Mouse (Mus musculus): Measurements from ENCODE around the gene Rpf1. TPM values are rescaled to one million over a fixed set of nuclear protein-coding genes. Genes with fewer than 3 reads are reported as not detected.
A peak's percentile ranks its signal among the peaks of the same experiment; 100 is the strongest.

Rpf1 gene
- 7.0 and 10.4 TPM in 2 replicates for polyA plus RNA-seq (2012; rRNA removed)

- DNase-seq: peak; percentile 88
- Histone ChIP-seq H3K4me3 (replicated peaks; ENCODE audit: extremely low read depth, low read depth, low read length) (peak within 1 kb of the TSS; percentile 78), H3K4me1 (ENCODE audit: control insufficient read depth, insufficient read depth, low read length) (peaks cover 2% of the 10 kb centered on the region; the same call in 1 of the 2 replicates)
- under 1% methylated on average over 70 of the region's 82 CpGs for WGBS
- TF ChIP-seq CTCF (IDR thresholded peaks at IDR 0.05; ENCODE audit: insufficient read depth, low read length) (no peak), POLR2A (IDR thresholded peaks at IDR 0.05; ENCODE audit: borderline replicate concordance, extremely low read depth, low read depth, low read length) (peak; percentile 64; the same call in 1 of the 2 replicates)
These were observed at the start of gene Rpf1 for GRCm38 (mm10) chr3:146520798-146521651. Gene Rpf1 (minus strand): TSS chr3:146521429.

- TF ChIP-seq POLR2A (IDR thresholded peaks at IDR 0.05; ENCODE audit: borderline replicate concordance, extremely low read depth, low read depth, low read length) (no peak), CTCF (IDR thresholded peaks at IDR 0.05; ENCODE audit: insufficient read depth, low read length) (no peak)
- WGBS: 72% methylated on average over 6 of the region's 6 CpGs
- no peak overlapping the region for H3K4me3 ChIP-seq (replicated peaks; ENCODE audit: extremely low read depth, low read depth, low read length)
- no peak for DNase-seq
- H3K4me1 ChIP-seq (ENCODE audit: control insufficient read depth, insufficient read depth, low read length): no peaks in the 10 kb centered on the region
These were observed 49.7 kb upstream of the Rpf1 start for GRCm38 (mm10) chr3:146570939-146571338.

GRCm38 (mm10) chr3:146570148-146570782 lies 49.0 kb upstream of the Rpf1 start, which contains the start of gene Uox:
Gene Uox (plus strand): TSS chr3:146570426.
- Histone ChIP-seq H3K4me1 (ENCODE audit: control insufficient read depth, insufficient read depth, low read length) (no peaks in the 10 kb centered on the region), H3K4me3 (replicated peaks; ENCODE audit: extremely low read depth, low read depth, low read length) (no peak within 1 kb of the TSS)
- DNase-seq: no peak
- no peak for TF ChIP-seq CTCF (IDR thresholded peaks at IDR 0.05; ENCODE audit: insufficient read depth, low read length)
- no peak for TF ChIP-seq POLR2A (IDR thresholded peaks at IDR 0.05; ENCODE audit: borderline replicate concordance, extremely low read depth, low read depth, low read length)
- WGBS: 66% methylated on average over 10 of the region's 10 CpGs

- TF ChIP-seq POLR2A (IDR thresholded peaks at IDR 0.05; ENCODE audit: borderline replicate concordance, extremely low read depth, low read depth, low read length) (no peak), CTCF (IDR thresholded peaks at IDR 0.05; ENCODE audit: insufficient read depth, low read length) (no peak)
- no peak overlapping the region for H3K4me3 ChIP-seq (replicated peaks; ENCODE audit: extremely low read depth, low read depth, low read length)
- no peaks in the 10 kb centered on the region for H3K4me1 ChIP-seq (ENCODE audit: control insufficient read depth, insufficient read depth, low read length)
- no peak for DNase-seq
- WGBS: 92% methylated on average over 3 of the region's 3 CpGs
These were observed 48.4 kb upstream of the Rpf1 start for GRCm38 (mm10) chr3:146569594-146569993.

GRCm38 (mm10) chr3:146567884-146568530 lies 46.8 kb upstream of the Rpf1 start:
- H3K4me1 ChIP-seq (ENCODE audit: control insufficient read depth, insufficient read depth, low read length): no peaks in the 10 kb centered on the region
- no peak for DNase-seq
- no peak overlapping the region for H3K4me3 ChIP-seq (replicated peaks; ENCODE audit: extremely low read depth, low read depth, low read length)
- TF ChIP-seq POLR2A (IDR thresholded peaks at IDR 0.05; ENCODE audit: borderline replicate concordance, extremely low read depth, low read depth, low read length) (no peak), CTCF (IDR thresholded peaks at IDR 0.05; ENCODE audit: insufficient read depth, low read length) (no peak)
- 48% methylated on average over 9 of the region's 9 CpGs for WGBS

- 63% methylated on average over 7 of the region's 7 CpGs for WGBS
- TF ChIP-seq POLR2A (IDR thresholded peaks at IDR 0.05; ENCODE audit: borderline replicate concordance, extremely low read depth, low read depth, low read length) (no peak), CTCF (IDR thresholded peaks at IDR 0.05; ENCODE audit: insufficient read depth, low read length) (no peak)
- no peak for DNase-seq
- no peaks in the 10 kb centered on the region for H3K4me1 ChIP-seq (ENCODE audit: control insufficient read depth, insufficient read depth, low read length)
- H3K4me3 ChIP-seq (replicated peaks; ENCODE audit: extremely low read depth, low read depth, low read length): no peak overlapping the region
These were observed 46.1 kb upstream of the Rpf1 start for GRCm38 (mm10) chr3:146567366-146567765.

GRCm38 (mm10) chr3:146565065-146565411 lies 43.8 kb upstream of the Rpf1 start:
- DNase-seq: no peak
- WGBS: 90% methylated on average over 1 of the region's 1 CpGs
- no peak overlapping the region for H3K4me3 ChIP-seq (replicated peaks; ENCODE audit: extremely low read depth, low read depth, low read length)
- TF ChIP-seq CTCF (IDR thresholded peaks at IDR 0.05; ENCODE audit: insufficient read depth, low read length) (no peak), POLR2A (IDR thresholded peaks at IDR 0.05; ENCODE audit: borderline replicate concordance, extremely low read depth, low read depth, low read length) (no peak)
- no peaks in the 10 kb centered on the region for H3K4me1 ChIP-seq (ENCODE audit: control insufficient read depth, insufficient read depth, low read length)

- DNase-seq: peak; percentile 60
- TF ChIP-seq CTCF (IDR thresholded peaks at IDR 0.05; ENCODE audit: insufficient read depth, low read length) (peak; percentile 50), POLR2A (IDR thresholded peaks at IDR 0.05; ENCODE audit: borderline replicate concordance, extremely low read depth, low read depth, low read length) (no peak)
- Histone ChIP-seq H3K4me1 (ENCODE audit: control insufficient read depth, insufficient read depth, low read length) (no peaks in the 10 kb centered on the region), H3K4me3 (replicated peaks; ENCODE audit: extremely low read depth, low read depth, low read length) (no peak overlapping the region)
- WGBS: 39% methylated on average over 14 of the region's 14 CpGs
These were observed 43.2 kb upstream of the Rpf1 start for GRCm38 (mm10) chr3:146564268-146565064.

GRCm38 (mm10) chr3:146562936-146563335 lies 41.7 kb upstream of the Rpf1 start:
- no peak for TF ChIP-seq CTCF (IDR thresholded peaks at IDR 0.05; ENCODE audit: insufficient read depth, low read length)
- no peak for TF ChIP-seq POLR2A (IDR thresholded peaks at IDR 0.05; ENCODE audit: borderline replicate concordance, extremely low read depth, low read depth, low read length)
- WGBS: 91% methylated on average over 7 of the region's 7 CpGs
- no peak for DNase-seq
- Histone ChIP-seq H3K4me3 (replicated peaks; ENCODE audit: extremely low read depth, low read depth, low read length) (no peak overlapping the region), H3K4me1 (ENCODE audit: control insufficient read depth, insufficient read depth, low read length) (no peaks in the 10 kb centered on the region)
